Mouse (Mus musculus): ENCODE results near the gene St8sia1.

St8sia1 gene

DNA sequence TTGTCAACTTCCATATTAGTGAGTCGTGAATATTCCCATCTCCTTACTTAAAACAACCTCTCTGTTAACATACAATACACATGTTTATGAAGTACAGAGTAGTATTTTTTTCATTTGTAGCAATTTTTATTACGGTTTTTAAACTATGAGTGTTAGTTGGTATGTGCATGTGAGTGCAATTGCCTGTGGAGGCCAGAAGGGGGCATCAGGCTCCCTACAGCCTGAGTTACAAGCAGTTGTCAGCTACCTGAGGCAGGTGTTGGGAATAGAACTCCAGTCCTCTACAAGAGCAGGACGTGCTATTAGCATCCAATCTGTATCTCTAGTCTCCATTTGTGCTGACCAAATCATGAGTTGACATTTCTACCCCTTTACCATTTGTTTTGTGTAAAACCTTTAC, 19.8 kb downstream of the St8sia1 start:
- no peak for DNase-seq (ENCODE audit: low read depth)

GRCm38 (mm10) chr6:142943419-142943818, 20.8 kb downstream of the St8sia1 start:
- no peak for DNase-seq (ENCODE audit: low read depth)

DNA sequence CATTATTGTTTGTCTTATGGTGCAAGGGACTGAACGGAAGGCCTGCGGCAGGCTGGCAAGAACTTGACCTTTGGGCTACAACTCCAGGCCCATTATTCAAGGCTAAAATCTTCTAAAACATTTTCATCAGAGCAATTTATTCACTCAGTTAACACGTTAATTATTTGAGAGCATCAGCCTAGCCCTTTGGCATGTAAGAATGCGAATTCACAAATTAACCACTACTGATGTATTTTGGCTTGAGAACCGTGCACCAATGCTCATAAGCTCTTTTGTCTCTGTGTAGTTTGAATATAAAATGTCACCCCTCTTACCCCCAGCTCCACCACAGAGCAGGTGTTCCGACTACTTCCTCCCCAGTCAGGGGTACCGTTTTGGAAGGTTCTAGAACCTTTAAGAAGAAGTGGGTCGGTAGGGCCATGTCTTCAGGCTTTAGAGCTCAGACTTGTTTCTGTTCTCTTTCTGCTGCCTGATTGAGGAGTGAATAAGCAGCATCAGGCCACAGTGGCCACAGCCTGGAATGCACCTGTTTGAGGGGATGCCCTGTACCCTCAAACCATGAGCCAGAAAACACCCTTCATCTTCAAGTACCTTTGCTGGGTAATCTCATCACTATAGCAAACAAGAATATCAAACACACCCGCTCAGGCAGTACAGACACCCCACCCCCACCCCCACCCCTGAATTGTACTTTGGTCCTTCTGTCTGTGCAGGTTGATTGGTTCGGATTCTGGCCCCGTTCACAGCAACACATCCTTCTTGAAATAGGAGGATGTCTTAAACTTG, 22.5 kb downstream of the St8sia1 start:
- DNase-seq (ENCODE audit: low read depth) = no peak

GRCm38 (mm10) chr6:142941078-142941477, 23.2 kb downstream of the St8sia1 start:
- no peak for DNase-seq (ENCODE audit: low read depth)

GRCm38 (mm10) chr6:142938549-142939345, 25.5 kb downstream of the St8sia1 start:
- no peak for DNase-seq (ENCODE audit: low read depth)

- DNase-seq (ENCODE audit: low read depth) = no peak
Measured at GRCm38 (mm10) chr6:142938074-142938473, 26.2 kb downstream of the St8sia1 start.

DNA sequence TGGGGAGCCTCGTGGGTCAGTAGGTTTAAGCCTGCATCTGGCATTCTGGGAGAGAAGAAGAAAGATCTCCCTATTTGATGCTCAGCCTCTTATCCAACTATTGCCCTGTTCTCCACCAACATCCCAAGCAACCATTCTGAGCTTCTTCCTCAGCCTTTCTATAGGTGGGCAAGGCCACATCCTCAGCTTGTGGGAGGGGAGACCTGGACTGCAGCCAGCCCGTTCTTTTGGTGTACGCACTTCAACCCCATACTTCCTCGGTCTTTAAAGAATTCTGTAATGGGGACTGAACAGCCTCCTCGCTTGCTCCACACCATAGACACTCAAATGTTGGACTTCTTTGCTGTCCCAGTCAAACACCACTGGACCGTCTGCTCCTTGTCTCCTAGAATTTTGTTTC, 31.7 kb downstream of the St8sia1 start:
- DNase-seq (ENCODE audit: low read depth) = no peak

- no peak for DNase-seq (ENCODE audit: low read depth)
Measured at GRCm38 (mm10) chr6:142932144-142932543, 32.1 kb downstream of the St8sia1 start.

DNA sequence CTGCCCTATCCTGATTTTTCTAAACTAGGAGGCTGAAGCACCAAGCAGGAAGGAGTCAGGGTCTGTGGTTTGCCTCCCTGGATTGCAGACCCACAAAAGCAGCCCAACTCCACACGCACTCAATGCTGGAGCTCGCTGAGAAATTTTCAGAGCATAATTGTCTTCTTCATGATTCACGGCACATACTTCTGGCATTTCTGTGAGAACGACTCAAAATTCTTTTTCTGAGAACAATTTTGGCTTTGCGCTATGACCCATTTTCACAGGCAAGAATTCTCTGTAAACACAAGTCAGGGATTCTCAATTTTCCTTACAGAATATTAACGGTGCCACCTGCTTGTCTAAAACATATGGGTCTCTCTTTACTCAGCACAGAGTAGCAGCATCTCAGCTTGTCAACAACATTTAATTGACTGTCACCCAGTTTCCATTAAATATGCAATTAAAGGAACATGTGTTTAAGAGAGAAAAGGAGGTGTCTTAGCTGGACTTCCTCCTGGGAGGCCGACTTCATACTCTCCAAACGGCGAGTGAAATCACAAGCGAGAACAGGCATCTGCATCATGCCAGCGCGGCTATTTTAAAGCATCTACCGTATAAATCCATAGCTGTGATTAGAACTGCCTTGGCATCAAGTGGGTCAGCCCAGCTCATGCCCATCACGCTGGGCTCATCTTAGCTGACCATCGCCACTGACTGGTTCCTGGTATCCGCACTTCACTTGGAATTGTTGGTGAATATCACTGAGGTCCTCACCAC, 35.5 kb downstream of the St8sia1 start:
- DNase-seq (ENCODE audit: low read depth) = no peak

- no peak for DNase-seq (ENCODE audit: low read depth)
Measured at GRCm38 (mm10) chr6:142926901-142927605, 37.2 kb downstream of the St8sia1 start.

- no peak for DNase-seq (ENCODE audit: low read depth)
Measured at GRCm38 (mm10) chr6:142925921-142926320, 38.3 kb downstream of the St8sia1 start.

- no peak for DNase-seq (ENCODE audit: low read depth)
Measured at GRCm38 (mm10) chr6:142925374-142925773, 38.9 kb downstream of the St8sia1 start.

GRCm38 (mm10) chr6:142920901-142921300, 43.4 kb downstream of the St8sia1 start:
- DNase-seq (ENCODE audit: low read depth) = no peak

DNA sequence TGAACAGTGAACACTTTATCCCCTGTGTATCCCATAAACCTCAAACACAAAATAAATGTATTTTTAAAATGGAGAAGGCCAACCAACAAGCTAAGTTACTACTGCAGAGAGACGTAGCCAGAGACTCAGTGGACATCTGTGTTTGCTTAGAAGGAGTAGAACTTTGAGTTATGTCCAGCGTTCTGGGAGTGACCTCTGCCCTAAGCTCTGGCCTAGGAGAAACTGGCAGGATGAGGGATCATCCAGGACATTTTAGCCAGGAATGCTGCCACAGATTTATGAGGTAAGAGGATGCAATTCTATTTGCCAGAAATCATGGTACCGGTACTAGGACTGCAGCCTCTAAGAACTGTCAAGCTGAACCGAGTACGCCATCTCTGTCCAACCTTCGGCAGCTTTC, 45.6 kb downstream of the St8sia1 start:
- DNase-seq (ENCODE audit: low read depth) = no peak

DNA sequence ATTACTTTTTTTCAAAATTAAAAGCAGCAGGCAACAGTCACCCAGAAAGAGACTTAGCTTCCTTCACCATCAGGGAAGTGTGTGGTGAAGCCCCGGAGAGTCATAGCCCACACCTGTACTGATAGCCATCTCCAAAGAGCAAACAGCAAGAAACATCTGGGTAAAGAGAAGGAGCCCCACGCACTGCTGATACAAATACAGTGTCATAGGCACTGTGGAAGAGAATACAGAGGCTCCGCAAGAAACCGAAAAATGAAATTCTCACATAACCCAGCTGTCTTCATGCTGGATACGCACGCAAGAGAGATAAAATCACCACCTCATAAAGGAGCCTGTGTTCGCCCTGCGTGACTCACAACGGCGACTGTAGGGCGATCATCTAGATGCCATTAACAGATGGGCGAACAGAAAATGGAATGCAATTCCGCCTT, 46.8 kb downstream of the St8sia1 start:
- DNase-seq (ENCODE audit: low read depth) = no peak

DNA sequence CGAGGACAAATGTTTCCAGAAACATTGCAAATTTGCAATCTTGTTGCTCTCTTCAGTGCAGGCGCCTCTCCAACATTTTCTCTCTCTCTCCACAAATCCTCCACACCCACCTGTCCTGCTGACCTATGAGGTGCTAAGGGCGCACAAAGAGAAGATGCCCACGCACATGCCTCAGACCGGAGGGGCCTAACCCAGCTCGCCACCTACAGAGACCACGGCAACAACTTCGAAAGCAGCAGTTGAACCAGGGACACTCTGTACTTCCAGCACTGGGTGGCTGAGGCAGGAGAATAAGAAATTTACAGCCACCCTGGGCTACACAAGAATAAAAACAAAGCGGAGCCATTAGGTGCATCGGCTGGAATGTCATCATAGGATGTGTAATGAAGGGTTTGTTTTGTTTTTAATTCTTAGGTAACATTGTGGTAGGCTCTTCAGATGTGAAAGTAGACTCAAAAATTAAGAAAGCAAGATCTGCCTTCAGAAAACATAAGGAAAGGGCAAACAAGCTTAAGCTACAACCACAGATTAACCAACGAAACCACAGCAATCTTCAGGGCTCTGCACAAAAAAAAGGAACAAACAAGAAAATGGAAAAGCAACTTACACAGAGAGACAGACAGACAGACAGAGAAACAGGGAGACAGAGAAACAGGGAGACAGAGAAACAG, 47.8 kb downstream of the St8sia1 start:
- DNase-seq (ENCODE audit: low read depth) = no peak

DNA sequence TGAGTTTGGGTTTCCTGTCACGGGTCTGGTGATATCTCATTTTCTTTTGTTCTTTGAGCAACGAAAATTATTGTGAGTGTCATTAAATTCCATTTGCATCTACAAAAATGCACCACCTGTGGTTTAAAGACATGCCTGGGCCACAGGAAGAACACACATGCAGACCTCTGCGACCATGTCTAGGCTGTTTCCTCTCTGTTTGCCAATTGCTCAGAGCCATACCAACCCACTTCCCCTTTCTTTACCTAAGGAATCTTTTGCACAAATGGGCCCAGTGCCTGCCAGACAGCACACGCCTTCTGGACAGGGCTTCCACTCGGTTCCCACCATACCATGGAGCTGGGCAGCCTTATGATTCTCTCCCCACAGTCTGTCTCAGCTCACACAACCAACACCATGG, 48.8 kb downstream of the St8sia1 start:
- DNase-seq (ENCODE audit: low read depth) = no peak

DNA sequence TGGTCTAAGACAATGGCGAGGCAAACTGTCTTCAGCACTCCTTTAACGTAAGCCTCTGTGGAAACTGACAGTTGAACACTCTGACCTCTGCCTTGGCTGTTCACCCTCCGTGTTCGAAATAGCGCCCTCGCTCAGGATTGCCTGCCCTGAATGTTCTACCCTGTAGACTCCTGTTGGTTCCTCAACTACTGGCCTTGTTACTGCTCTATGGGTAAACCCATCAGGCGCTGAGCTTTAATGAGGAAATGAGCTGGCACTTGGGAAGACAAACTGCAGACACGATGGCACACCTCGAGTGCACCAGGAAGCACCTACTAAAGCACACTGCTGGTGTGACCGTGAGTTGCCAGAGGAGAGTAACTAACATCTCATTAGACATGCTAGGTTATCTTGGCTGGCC, 49.6 kb downstream of the St8sia1 start:
- no peak for DNase-seq (ENCODE audit: low read depth)

- no peak for DNase-seq (ENCODE audit: low read depth)
Measured at GRCm38 (mm10) chr6:142911263-142911662, 53.0 kb downstream of the St8sia1 start.

- no peak for DNase-seq (ENCODE audit: low read depth)
Measured at GRCm38 (mm10) chr6:142910721-142911120, 53.5 kb downstream of the St8sia1 start.

DNA sequence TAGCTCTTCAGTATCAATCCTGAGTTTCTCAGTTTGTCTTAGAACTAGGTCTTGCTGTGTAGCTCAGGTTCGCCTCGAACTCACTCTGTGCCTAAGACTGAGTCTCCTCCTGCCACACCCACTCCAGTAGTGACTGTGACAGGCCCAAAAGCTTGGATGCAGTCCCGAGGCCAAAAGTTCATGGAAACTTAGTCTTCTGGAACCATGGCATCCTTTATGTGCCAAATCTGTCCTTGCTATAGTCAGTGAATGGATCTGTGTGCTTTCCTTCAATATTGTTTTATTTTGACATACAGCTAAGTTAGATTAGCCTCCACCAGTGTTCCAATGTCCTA, 54.5 kb downstream of the St8sia1 start:
- DNase-seq (ENCODE audit: low read depth) = no peak
